Mouse (Mus musculus): ENCODE results near the gene Wfikkn1. TPM values are rescaled to one million over a fixed set of nuclear protein-coding genes. Genes with fewer than 3 reads are reported as not detected.
"Not testable (repeated sequence)": the region's sequence is repeated elsewhere in the genome, so short reads cannot be mapped to it uniquely, and the experiment has no call there.

Gene Wfikkn1
- polyA plus RNA-seq, 1 experiment from 2014 or later: 0.36 TPM

- Histone ChIP-seq H3K4me2 (replicated peaks) (peak overlapping the region; percentile 88), H3K4me1 (replicated peaks) (peaks cover 19% of the 10 kb centered on the region), H3K4me3 (replicated peaks) (0 out of 2 replicates have a peak overlapping the region, but pooled peaks have one; percentile 64), H3K27me3 (replicated peaks) (no peaks in the 10 kb centered on the region), H3K9ac (no peak overlapping the region), H3K36me3 (peaks cover 8% of the 10 kb centered on the region; the same call in 1 of the 2 replicates), H3K9me3 (no peaks in the 10 kb centered on the region), H3K27ac (no peak overlapping the region)
- ATAC-seq: no peak
- WGBS: 79% methylated on average over 11 of the region's 11 CpGs
These were observed 7.1 kb downstream of the Wfikkn1 start for GRCm38 (mm10) chr17:25873405-25874147.

GRCm38 (mm10) chr17:25872676-25873075 is 8.0 kb downstream of the Wfikkn1 start:
- 79% methylated on average over 3 of the region's 3 CpGs for WGBS
- no peak for ATAC-seq

GRCm38 (mm10) chr17:25871566-25871965 is 9.1 kb downstream of the Wfikkn1 start:
- H3K9me3 ChIP-seq; H3K27ac ChIP-seq; H3K4me2 ChIP-seq (replicated peaks); H3K9ac ChIP-seq; H3K36me3 ChIP-seq; H3K27me3 ChIP-seq (replicated peaks); H3K4me3 ChIP-seq (replicated peaks); ATAC-seq: not testable (repeated sequence)
- peaks cover 21% of the 10 kb centered on the region for H3K4me1 ChIP-seq (replicated peaks)

More at GRCm38 (mm10) chr17:25872676-25873075, 8.0 kb downstream of the Wfikkn1 start:
- H3K9ac ChIP-seq: no peak overlapping the region
- 0 out of 2 replicates have a peak, but pooled peaks cover 1% of the 10 kb centered on the region for H3K36me3 ChIP-seq
- no peaks in the 10 kb centered on the region for H3K27me3 ChIP-seq (replicated peaks)
- H3K9me3 ChIP-seq: no peaks in the 10 kb centered on the region
- no peak overlapping the region for H3K27ac ChIP-seq
- no peak overlapping the region for H3K4me3 ChIP-seq (replicated peaks)
- H3K4me1 ChIP-seq (replicated peaks): peaks cover 22% of the 10 kb centered on the region
- no peak overlapping the region for H3K4me2 ChIP-seq (replicated peaks)

DNA sequence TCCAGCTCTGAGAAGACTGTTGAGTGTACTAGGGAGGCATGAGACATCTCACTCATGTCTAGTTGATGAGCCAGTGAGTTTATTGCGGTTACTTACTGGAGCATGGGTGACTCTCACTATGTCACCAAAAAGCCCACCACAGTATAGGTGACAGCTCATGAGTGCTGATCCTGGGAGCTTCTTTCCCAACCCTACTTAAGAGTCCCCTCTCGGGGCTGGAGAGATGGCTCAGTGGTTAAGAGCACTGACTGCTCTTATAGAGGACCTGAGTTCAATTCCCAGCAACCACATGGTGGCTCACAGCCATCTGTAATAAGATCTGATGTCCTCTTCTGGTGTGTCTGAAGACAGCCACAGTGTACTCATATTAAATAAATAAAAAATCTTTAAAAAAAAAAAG is 10.7 kb downstream of the Wfikkn1 start:
- H3K27me3 ChIP-seq (replicated peaks): no peaks in the 10 kb centered on the region
- peaks cover 15% of the 10 kb centered on the region; the same call in 1 of the 2 replicates for H3K4me1 ChIP-seq (replicated peaks)
- H3K4me2 ChIP-seq (replicated peaks): no peak overlapping the region
- ATAC-seq: no peak
- H3K27ac ChIP-seq: no peak overlapping the region
- WGBS: 87% methylated on average over 2 of the region's 2 CpGs
- no peaks in the 10 kb centered on the region for H3K36me3 ChIP-seq
- no peaks in the 10 kb centered on the region for H3K9me3 ChIP-seq
- no peak overlapping the region for H3K9ac ChIP-seq
- no peak overlapping the region for H3K4me3 ChIP-seq (replicated peaks)

GRCm38 (mm10) chr17:25869498-25869897 is 11.2 kb downstream of the Wfikkn1 start:
- Histone ChIP-seq H3K9me3 (no peaks in the 10 kb centered on the region), H3K4me2 (replicated peaks) (no peak overlapping the region), H3K36me3 (no peaks in the 10 kb centered on the region), H3K4me3 (replicated peaks) (no peak overlapping the region), H3K9ac (no peak overlapping the region), H3K4me1 (replicated peaks) (peaks cover 15% of the 10 kb centered on the region; the same call in 1 of the 2 replicates), H3K27ac (no peak overlapping the region), H3K27me3 (replicated peaks) (no peaks in the 10 kb centered on the region)
- ATAC-seq: no peak
- WGBS: 85% methylated on average over 8 of the region's 8 CpGs

GRCm38 (mm10) chr17:25868601-25869191 is 12.0 kb downstream of the Wfikkn1 start, which contains the start of gene Mcrip2:
Gene Mcrip2, minus strand, starts transcription at chr17:25868764.
- Histone ChIP-seq H3K36me3 (no peaks in the 10 kb centered on the region), H3K9ac (peak within 1 kb of the TSS; percentile 67), H3K9me3 (no peaks in the 10 kb centered on the region), H3K4me2 (replicated peaks) (peak within 1 kb of the TSS; percentile 87), H3K27me3 (replicated peaks) (no peaks in the 10 kb centered on the region), H3K4me1 (replicated peaks) (0 out of 2 replicates have a peak, but pooled peaks cover 10% of the 10 kb centered on the region), H3K27ac (peak within 1 kb of the TSS; percentile 74), H3K4me3 (replicated peaks) (peak within 1 kb of the TSS; percentile 66)
- WGBS: under 1% methylated on average over 24 of the region's 24 CpGs
- ATAC-seq: peak; percentile 92

DNA sequence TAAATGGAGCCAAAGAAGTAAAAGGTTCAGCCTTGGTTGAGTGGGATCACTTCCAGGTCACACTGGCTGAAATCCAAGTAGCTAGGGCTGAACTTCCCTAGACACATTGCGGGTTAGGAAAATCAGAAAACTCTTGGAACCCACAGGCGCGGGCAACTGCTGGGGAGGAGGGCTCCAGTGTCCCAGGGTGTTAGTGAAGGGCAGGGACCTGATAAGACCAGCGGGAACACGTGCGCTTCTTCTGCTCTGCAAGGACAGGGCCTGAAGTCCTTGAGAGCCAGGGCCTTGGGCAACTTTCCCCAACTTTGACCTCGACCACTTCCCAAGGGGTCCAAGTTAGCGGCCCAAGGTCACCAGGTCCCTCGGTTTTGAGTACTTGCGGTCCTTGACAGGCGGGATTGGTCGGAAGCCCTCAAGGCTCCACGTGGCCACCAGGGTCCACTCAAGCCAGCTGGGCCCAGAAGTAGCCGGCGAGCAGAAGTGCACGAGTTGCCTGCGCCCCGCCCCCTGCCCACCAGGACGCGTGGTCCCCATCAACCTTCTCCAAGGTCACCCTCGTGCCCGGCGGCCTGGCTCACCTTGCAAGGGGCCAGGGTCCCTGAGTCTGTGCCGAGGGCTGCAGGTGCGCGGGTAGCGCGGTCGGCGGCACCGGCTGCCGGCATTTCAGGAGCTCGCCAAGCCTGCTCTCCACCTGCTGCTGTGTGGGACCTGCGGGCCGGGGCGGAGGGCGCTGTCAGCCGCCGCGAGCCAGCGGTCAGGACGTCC is 12.6 kb downstream of the Wfikkn1 start:
- Histone ChIP-seq H3K27me3 (replicated peaks) (no peaks in the 10 kb centered on the region), H3K4me1 (replicated peaks) (0 out of 2 replicates have a peak, but pooled peaks cover 10% of the 10 kb centered on the region), H3K27ac (peak overlapping the region; percentile 74), H3K9ac (peak overlapping the region; percentile 67), H3K4me3 (replicated peaks) (peak overlapping the region; percentile 66), H3K9me3 (no peaks in the 10 kb centered on the region), H3K4me2 (replicated peaks) (peak overlapping the region; percentile 87), H3K36me3 (no peaks in the 10 kb centered on the region)
- WGBS: under 1% methylated on average over 42 of the region's 42 CpGs
- ATAC-seq: peak; percentile 52

- H3K4me2 ChIP-seq (replicated peaks): peak overlapping the region; percentile 87
- H3K9ac ChIP-seq: peak overlapping the region; percentile 67; the same call in 1 of the 2 replicates
- H3K9me3 ChIP-seq: no peaks in the 10 kb centered on the region
- H3K4me3 ChIP-seq (replicated peaks): peak overlapping the region; percentile 66
- H3K27ac ChIP-seq: peak overlapping the region; percentile 74; the same call in 1 of the 2 replicates
- 10% methylated on average over 7 of the region's 7 CpGs for WGBS
- no peaks in the 10 kb centered on the region for H3K36me3 ChIP-seq
- H3K4me1 ChIP-seq (replicated peaks): 0 out of 2 replicates have a peak, but pooled peaks cover 10% of the 10 kb centered on the region
- peak; percentile 16; the same call in 1 of the 2 replicates for ATAC-seq
- H3K27me3 ChIP-seq (replicated peaks): no peaks in the 10 kb centered on the region
These were observed 13.2 kb downstream of the Wfikkn1 start for GRCm38 (mm10) chr17:25867509-25867835.

DNA sequence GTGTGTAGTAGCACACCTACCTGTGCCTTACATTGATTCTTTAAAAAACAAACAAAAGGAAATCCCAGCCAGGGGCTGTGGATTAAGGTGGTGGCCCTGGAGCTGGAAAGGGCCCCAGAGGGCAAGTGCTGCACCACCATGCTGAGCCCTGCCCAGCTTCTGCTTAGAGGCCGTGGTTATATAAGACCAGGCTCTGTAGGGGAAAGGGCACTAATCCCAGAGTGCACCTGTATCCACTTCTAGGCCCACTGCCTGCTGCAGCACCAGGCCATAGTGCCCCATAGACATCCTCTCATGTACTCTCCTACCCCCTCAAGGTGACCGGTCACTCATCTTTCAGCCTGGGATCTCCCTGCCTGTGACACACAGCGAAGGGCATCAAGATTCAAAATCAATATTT is 14.5 kb downstream of the Wfikkn1 start:
- H3K4me2 ChIP-seq (replicated peaks): peak overlapping the region; percentile 27
- H3K27ac ChIP-seq: no peak overlapping the region
- H3K27me3 ChIP-seq (replicated peaks): no peaks in the 10 kb centered on the region
- no peak overlapping the region for H3K9ac ChIP-seq
- no peaks in the 10 kb centered on the region for H3K9me3 ChIP-seq
- no peak overlapping the region for H3K4me3 ChIP-seq (replicated peaks)
- ATAC-seq: no peak
- 81% methylated on average over 3 of the region's 3 CpGs for WGBS
- H3K4me1 ChIP-seq (replicated peaks): peaks cover 17% of the 10 kb centered on the region
- no peaks in the 10 kb centered on the region for H3K36me3 ChIP-seq

- H3K4me2 ChIP-seq (replicated peaks): no peak overlapping the region
- no peaks in the 10 kb centered on the region for H3K27me3 ChIP-seq (replicated peaks)
- no peak overlapping the region for H3K9ac ChIP-seq
- ATAC-seq: no peak
- no peak overlapping the region for H3K4me3 ChIP-seq (replicated peaks)
- no peak overlapping the region for H3K27ac ChIP-seq
- H3K4me1 ChIP-seq (replicated peaks): peaks cover 25% of the 10 kb centered on the region
- H3K36me3 ChIP-seq: no peaks in the 10 kb centered on the region
- WGBS: 80% methylated on average over 11 of the region's 11 CpGs
- no peaks in the 10 kb centered on the region for H3K9me3 ChIP-seq
These were observed 15.4 kb downstream of the Wfikkn1 start for GRCm38 (mm10) chr17:25865288-25865687.

DNA sequence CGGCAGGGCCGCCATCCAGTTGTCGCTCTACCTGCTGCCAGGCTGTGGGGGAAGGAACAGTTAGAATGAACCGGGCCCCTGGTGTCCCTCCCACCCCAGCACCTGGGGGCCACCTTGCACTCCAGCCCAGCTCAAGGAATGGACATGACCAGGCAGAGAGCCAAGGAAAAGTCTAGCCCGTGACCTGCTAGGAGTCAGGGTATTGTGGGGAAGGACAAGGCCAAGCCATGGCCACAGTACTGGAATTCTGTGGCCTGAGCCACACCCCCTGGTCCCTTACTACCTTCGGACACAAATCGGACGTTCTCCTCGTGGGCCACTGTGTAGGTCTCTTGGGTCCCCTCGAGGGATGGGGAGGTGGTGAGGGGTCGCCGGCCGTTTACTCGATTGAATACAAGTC is 16.3 kb downstream of the Wfikkn1 start:
- 89% methylated on average over 14 of the region's 14 CpGs for WGBS
- Histone ChIP-seq H3K4me2 (replicated peaks) (no peak overlapping the region), H3K9ac (no peak overlapping the region), H3K36me3 (no peaks in the 10 kb centered on the region), H3K4me3 (replicated peaks) (no peak overlapping the region), H3K9me3 (no peaks in the 10 kb centered on the region), H3K4me1 (replicated peaks) (peaks cover 29% of the 10 kb centered on the region), H3K27ac (no peak overlapping the region), H3K27me3 (replicated peaks) (no peaks in the 10 kb centered on the region)
- ATAC-seq: no peak

DNA sequence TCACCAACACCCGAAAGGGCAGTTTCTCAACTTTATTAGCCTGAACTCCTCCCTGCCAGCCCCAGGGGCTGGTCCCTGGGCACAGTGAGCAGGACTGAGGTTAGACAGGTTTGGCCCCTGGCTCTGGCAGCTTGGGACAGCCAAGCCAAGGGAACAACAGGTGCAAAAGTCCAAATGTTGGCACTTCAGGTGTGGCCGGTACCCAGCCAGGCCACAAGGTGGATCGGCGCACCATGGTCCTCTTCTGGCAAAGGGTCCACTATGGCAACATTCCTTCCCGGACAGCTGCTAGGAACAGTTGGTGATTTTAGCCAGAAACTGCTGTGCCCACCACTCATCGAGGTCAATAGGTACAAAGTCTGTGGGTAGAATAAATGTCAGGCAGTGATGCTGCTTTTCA is 17.0 kb downstream of the Wfikkn1 start:
- Histone ChIP-seq H3K9ac (no peak overlapping the region), H3K36me3 (no peaks in the 10 kb centered on the region), H3K9me3 (no peaks in the 10 kb centered on the region), H3K27me3 (replicated peaks) (no peaks in the 10 kb centered on the region), H3K27ac (no peak overlapping the region), H3K4me3 (replicated peaks) (no peak overlapping the region), H3K4me2 (replicated peaks) (no peak overlapping the region), H3K4me1 (replicated peaks) (peaks cover 29% of the 10 kb centered on the region)
- no peak for ATAC-seq
- 87% methylated on average over 6 of the region's 6 CpGs for WGBS
